Mouse (Mus musculus): ENCODE measurements around the gene P3h3. TPM values are rescaled to one million over a fixed set of nuclear protein-coding genes. Genes with fewer than 3 reads are reported as not detected.
A peak's percentile ranks its signal among the peaks of the same experiment; 100 is the strongest.

The P3h3 gene
- polyA plus RNA-seq, 1 experiment from 2014 or later, result 0.76 TPM

DNA sequence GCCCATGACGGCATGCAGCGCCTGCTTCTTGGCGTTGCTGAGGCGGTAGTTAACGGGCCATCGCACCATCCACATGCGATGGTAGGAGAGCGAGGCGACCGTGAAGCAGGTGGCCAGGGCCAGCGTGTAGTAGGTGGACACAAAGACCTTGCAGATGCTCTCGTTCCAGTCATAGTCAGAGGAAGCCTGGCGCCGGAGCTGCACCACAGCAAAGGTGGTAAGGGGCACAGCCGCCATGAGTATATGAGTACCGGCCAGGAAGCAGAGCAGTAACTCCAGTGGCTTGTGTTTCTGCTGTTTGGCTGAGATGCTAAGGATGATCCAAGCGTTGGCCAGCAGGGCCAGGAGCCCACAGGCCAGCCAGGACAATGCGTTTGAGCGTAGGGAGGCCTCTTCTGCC lies 3.7 kb upstream of the P3h3 start:
- Histone ChIP-seq H3K4me2 (ENCODE audit: low read depth, low read length) (no peak overlapping the region), H3K36me3 (ENCODE audit: control insufficient read depth, insufficient read depth) (no peaks in the 10 kb centered on the region), H3K4me1 (ENCODE audit: control insufficient read depth, low read depth, low read length) (peaks cover 5% of the 10 kb centered on the region; the same call in 1 of the 2 replicates), H3K27me3 (ENCODE audit: control insufficient read depth, insufficient read depth, low read depth, low read length) (peaks cover 84% of the 10 kb centered on the region), H3K27ac (ENCODE audit: low read length) (no peak overlapping the region), H3K9ac (ENCODE audit: low read depth, low read length) (no peak overlapping the region), H3K4me3 (ENCODE audit: low read depth, low read length) (no peak overlapping the region), H3K9me3 (replicated peaks; ENCODE audit: control insufficient read depth, low read length) (no peaks in the 10 kb centered on the region)
- ATAC-seq (ENCODE audit: low read depth), result no peak
- WGBS (ENCODE audit: insufficient replicate concordance), result 78% methylated on average over 19 of the region's 19 CpGs

DNA sequence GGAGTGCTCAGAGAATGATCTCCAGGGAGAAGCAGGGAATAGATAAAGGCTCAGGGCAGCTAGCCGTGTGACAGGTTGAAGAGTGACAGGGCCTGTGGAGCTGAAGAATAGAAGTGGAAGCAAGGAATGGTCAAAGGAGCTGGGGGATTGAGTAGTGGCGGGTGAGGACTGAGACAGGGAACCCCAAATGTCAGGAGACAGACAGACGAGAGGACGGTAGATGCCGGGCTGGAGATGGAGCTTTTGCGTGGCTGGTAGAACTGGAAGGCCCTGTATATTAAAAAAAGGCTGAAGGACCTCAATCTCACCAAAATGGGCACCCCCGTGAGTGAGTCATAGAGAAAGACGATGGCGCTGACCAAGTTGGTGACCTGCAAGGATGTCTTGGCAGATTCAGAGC lies 3.0 kb upstream of the P3h3 start:
- H3K9ac ChIP-seq (ENCODE audit: low read depth, low read length), result no peak overlapping the region
- 65% methylated on average over 9 of the region's 9 CpGs for WGBS (ENCODE audit: insufficient replicate concordance)
- peaks cover 5% of the 10 kb centered on the region; the same call in 1 of the 2 replicates for H3K4me1 ChIP-seq (ENCODE audit: control insufficient read depth, low read depth, low read length)
- H3K4me3 ChIP-seq (ENCODE audit: low read depth, low read length), result no peak overlapping the region
- peaks cover 88% of the 10 kb centered on the region for H3K27me3 ChIP-seq (ENCODE audit: control insufficient read depth, insufficient read depth, low read depth, low read length)
- ATAC-seq (ENCODE audit: low read depth), result no peak
- no peak overlapping the region for H3K4me2 ChIP-seq (ENCODE audit: low read depth, low read length)
- H3K36me3 ChIP-seq (ENCODE audit: control insufficient read depth, insufficient read depth), result no peaks in the 10 kb centered on the region
- H3K27ac ChIP-seq (ENCODE audit: low read length), result no peak overlapping the region
- H3K9me3 ChIP-seq (replicated peaks; ENCODE audit: control insufficient read depth, low read length), result no peaks in the 10 kb centered on the region

DNA sequence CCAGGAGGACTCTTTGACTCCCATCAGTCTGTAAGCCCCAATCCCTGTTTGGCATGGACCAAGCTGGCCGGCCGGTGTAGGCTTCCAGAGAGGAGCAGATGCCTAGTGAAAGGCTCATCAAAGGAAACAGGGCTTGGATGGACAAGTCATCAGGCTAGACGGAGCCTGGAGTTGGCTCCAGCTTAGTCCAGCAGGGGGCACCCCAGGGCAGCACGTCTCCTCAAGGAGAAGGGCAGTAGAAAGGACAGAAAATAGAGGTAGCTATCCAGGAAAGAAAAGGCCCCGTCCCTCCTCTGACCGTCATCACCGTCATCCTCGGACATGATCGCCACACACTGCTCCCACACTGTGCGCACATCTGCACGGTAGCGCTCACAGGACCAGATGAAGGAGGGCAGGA lies 2.2 kb upstream of the P3h3 start:
- WGBS (ENCODE audit: insufficient replicate concordance), result 3% methylated on average over 12 of the region's 12 CpGs
- Histone ChIP-seq H3K4me2 (ENCODE audit: low read depth, low read length) (no peak overlapping the region), H3K27me3 (ENCODE audit: control insufficient read depth, insufficient read depth, low read depth, low read length) (peaks cover 84% of the 10 kb centered on the region), H3K9ac (ENCODE audit: low read depth, low read length) (no peak overlapping the region), H3K36me3 (ENCODE audit: control insufficient read depth, insufficient read depth) (no peaks in the 10 kb centered on the region), H3K9me3 (replicated peaks; ENCODE audit: control insufficient read depth, low read length) (no peaks in the 10 kb centered on the region), H3K4me1 (ENCODE audit: control insufficient read depth, low read depth, low read length) (peaks cover 5% of the 10 kb centered on the region; the same call in 1 of the 2 replicates), H3K4me3 (ENCODE audit: low read depth, low read length) (no peak overlapping the region), H3K27ac (ENCODE audit: low read length) (no peak overlapping the region)
- ATAC-seq (ENCODE audit: low read depth), result no peak

DNA sequence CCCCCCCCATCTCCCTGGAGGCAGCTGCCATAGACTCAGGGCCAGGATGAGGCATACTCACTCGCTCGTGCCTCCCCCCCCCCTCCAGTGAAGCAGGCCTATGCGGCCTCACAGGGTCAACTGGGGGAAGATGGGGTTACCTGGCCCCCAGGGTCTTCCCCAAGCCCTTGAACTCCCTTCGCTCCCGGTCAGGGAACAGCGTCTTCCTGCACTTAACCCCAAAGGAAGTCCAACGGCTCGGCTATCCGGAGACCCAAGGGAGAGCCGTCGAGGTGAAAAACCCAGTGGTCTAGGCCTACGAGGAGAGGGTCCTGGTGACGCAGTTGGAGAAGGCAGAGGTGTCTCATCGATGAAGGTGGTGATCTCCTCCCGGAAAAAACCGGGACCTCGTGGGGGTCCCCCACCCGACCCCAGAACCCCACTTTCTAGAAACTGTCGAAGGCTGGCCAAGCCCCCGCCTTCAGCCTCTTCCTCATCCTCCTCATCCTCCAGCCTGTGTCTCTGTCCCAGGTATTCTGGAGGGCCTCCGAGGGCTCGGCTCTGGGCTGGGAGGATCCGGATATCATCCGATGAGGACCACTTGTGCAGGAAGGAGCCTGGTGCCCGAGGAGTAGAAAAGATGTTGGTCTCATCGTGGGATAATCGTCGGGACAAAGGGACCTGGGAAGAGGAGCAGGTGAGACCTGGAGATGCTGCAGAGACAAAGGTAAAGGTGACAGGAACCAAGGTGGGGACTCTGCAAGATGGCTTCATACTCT lies 1.2 kb upstream of the P3h3 start:
- H3K9ac ChIP-seq (ENCODE audit: low read depth, low read length), result no peak overlapping the region
- no peaks in the 10 kb centered on the region for H3K9me3 ChIP-seq (replicated peaks; ENCODE audit: control insufficient read depth, low read length)
- WGBS (ENCODE audit: insufficient replicate concordance), result 61% methylated on average over 28 of the region's 28 CpGs
- no peaks in the 10 kb centered on the region for H3K36me3 ChIP-seq (ENCODE audit: control insufficient read depth, insufficient read depth)
- no peak for ATAC-seq (ENCODE audit: low read depth)
- peaks cover 6% of the 10 kb centered on the region for H3K4me1 ChIP-seq (ENCODE audit: control insufficient read depth, low read depth, low read length)
- peaks cover 78% of the 10 kb centered on the region for H3K27me3 ChIP-seq (ENCODE audit: control insufficient read depth, insufficient read depth, low read depth, low read length)
- no peak overlapping the region for H3K27ac ChIP-seq (ENCODE audit: low read length)
- no peak overlapping the region for H3K4me3 ChIP-seq (ENCODE audit: low read depth, low read length)
- H3K4me2 ChIP-seq (ENCODE audit: low read depth, low read length), result no peak overlapping the region

DNA sequence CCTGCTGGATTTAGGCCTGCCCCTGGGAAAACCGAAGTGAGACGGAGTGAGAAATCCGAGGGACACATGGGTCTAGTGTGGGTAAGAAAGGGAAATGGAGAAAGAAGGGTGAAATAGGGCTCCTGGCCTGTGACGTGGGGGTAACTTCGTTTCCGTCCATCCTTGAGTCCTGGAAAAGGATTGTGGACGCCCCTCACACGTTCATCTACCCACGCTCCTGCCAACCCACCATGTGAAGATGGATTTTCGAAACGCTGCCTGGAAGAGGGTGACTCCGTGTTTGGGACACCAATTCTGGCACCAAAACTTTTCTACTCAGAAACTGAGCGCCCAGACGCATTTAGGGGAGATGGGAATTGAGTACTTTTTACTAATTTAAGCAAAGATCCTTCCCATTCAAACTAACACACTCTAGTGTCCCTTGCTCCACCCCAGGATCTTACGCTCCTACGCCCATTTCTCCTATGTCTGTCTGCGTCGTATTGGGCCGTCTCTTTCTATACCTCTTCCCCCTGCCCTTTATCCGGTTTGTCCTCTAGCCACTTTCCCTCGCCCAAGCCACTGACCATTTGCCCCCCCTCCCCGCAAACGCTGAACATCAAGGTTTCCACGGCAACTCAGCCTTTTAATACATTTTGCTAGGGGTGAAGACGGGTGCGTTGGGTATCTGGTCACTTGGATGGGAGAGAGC lies 433 bp upstream of the P3h3 start:
- H3K9me3 ChIP-seq (replicated peaks; ENCODE audit: control insufficient read depth, low read length), result no peaks in the 10 kb centered on the region
- no peak for ATAC-seq (ENCODE audit: low read depth)
- WGBS (ENCODE audit: insufficient replicate concordance), result 28% methylated on average over 26 of the region's 26 CpGs
- peak overlapping the region; percentile 59; the same call in 1 of the 2 replicates for H3K4me3 ChIP-seq (ENCODE audit: low read depth, low read length)
- H3K27me3 ChIP-seq (ENCODE audit: control insufficient read depth, insufficient read depth, low read depth, low read length), result peaks cover 70% of the 10 kb centered on the region
- H3K4me2 ChIP-seq (ENCODE audit: low read depth, low read length), result peak overlapping the region; percentile 68; the same call in 1 of the 2 replicates
- no peak overlapping the region for H3K9ac ChIP-seq (ENCODE audit: low read depth, low read length)
- H3K36me3 ChIP-seq (ENCODE audit: control insufficient read depth, insufficient read depth), result no peaks in the 10 kb centered on the region
- peaks cover 2% of the 10 kb centered on the region for H3K4me1 ChIP-seq (ENCODE audit: control insufficient read depth, low read depth, low read length)
- no peak overlapping the region for H3K27ac ChIP-seq (ENCODE audit: low read length)

DNA sequence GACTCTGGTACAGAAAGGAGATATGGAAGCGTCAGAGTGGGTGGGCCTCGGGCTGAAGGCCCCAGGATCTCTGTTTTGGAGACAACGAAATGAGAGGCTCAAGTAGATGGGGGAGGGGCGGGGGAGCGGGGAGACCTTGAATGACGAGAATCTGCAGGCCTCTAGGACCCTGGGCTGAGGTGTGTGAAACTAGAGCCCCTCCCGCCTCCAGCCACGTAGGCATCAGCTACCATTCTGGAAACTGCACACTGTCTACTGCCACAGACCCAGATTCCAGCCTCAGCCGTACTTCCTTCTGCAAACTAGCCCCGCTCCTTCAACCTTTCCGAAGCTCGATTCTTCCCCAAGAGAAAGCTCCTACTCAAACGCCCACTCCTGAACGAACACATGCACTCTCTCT lies 1.2 kb downstream of the P3h3 start:
- H3K4me3 ChIP-seq (ENCODE audit: low read depth, low read length), result no peak overlapping the region
- 16% methylated on average over 14 of the region's 14 CpGs for WGBS (ENCODE audit: insufficient replicate concordance)
- H3K36me3 ChIP-seq (ENCODE audit: control insufficient read depth, insufficient read depth), result no peaks in the 10 kb centered on the region
- H3K9me3 ChIP-seq (replicated peaks; ENCODE audit: control insufficient read depth, low read length), result no peaks in the 10 kb centered on the region
- no peak overlapping the region for H3K27ac ChIP-seq (ENCODE audit: low read length)
- H3K27me3 ChIP-seq (ENCODE audit: control insufficient read depth, insufficient read depth, low read depth, low read length), result peaks cover 54% of the 10 kb centered on the region
- no peak overlapping the region for H3K4me2 ChIP-seq (ENCODE audit: low read depth, low read length)
- ATAC-seq (ENCODE audit: low read depth), result no peak
- no peak overlapping the region for H3K9ac ChIP-seq (ENCODE audit: low read depth, low read length)
- H3K4me1 ChIP-seq (ENCODE audit: control insufficient read depth, low read depth, low read length), result peaks cover 2% of the 10 kb centered on the region

DNA sequence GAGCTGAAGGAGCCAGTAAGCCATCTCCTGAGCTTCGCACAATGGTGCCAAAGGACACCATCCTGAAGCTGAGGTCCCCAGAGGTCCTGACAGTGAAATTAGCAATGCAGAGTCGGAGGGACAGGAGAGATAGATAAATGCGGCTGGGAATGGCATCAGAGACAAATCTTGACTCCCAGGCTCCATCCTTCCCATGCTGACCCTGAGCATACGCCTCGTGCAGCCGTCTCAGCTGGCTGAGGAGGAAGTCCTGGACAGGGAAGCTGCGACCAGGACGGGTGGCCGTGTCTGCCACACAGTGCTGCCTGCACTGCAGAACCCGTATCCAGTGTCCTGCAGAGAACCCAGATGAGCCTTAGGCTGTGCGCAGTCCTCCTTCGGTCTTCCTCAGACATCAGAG lies 2.9 kb downstream of the P3h3 start:
- H3K4me2 ChIP-seq (ENCODE audit: low read depth, low read length), result no peak overlapping the region
- no peak for ATAC-seq (ENCODE audit: low read depth)
- WGBS (ENCODE audit: insufficient replicate concordance), result 47% methylated on average over 12 of the region's 12 CpGs
- no peak overlapping the region for H3K9ac ChIP-seq (ENCODE audit: low read depth, low read length)
- H3K27me3 ChIP-seq (ENCODE audit: control insufficient read depth, insufficient read depth, low read depth, low read length), result peaks cover 48% of the 10 kb centered on the region
- no peaks in the 10 kb centered on the region for H3K36me3 ChIP-seq (ENCODE audit: control insufficient read depth, insufficient read depth)
- H3K4me1 ChIP-seq (ENCODE audit: control insufficient read depth, low read depth, low read length), result peaks cover 2% of the 10 kb centered on the region
- H3K9me3 ChIP-seq (replicated peaks; ENCODE audit: control insufficient read depth, low read length), result no peaks in the 10 kb centered on the region
- H3K27ac ChIP-seq (ENCODE audit: low read length), result no peak overlapping the region
- no peak overlapping the region for H3K4me3 ChIP-seq (ENCODE audit: low read depth, low read length)

DNA sequence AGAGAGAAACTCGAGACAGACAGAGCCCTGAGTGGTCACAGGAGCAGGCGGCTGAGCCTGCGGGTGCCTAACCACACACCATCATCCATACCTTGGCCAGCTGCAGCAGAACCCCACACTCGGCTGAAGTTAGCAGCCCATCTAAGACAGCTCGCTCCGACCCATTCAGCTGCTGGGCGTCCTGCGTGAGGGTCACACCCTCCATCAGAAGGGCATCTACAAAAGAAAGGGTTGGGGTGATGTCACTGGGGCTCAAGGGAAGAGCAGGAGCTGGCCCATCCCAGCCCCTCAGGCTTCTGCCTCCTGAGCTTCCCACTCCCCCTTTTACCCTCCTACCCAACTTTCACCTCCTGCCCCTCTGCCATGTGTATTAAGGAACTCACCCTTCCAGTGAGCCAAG lies 7.0 kb downstream of the P3h3 start:
- peaks cover 8% of the 10 kb centered on the region for H3K27me3 ChIP-seq (ENCODE audit: control insufficient read depth, insufficient read depth, low read depth, low read length)
- H3K36me3 ChIP-seq (ENCODE audit: control insufficient read depth, insufficient read depth), result no peaks in the 10 kb centered on the region
- no peak overlapping the region for H3K4me2 ChIP-seq (ENCODE audit: low read depth, low read length)
- H3K4me3 ChIP-seq (ENCODE audit: low read depth, low read length), result no peak overlapping the region
- WGBS (ENCODE audit: insufficient replicate concordance), result 49% methylated on average over 8 of the region's 8 CpGs
- H3K27ac ChIP-seq (ENCODE audit: low read length), result no peak overlapping the region
- H3K9ac ChIP-seq (ENCODE audit: low read depth, low read length), result no peak overlapping the region
- peaks cover 2% of the 10 kb centered on the region for H3K4me1 ChIP-seq (ENCODE audit: control insufficient read depth, low read depth, low read length)
- no peaks in the 10 kb centered on the region for H3K9me3 ChIP-seq (replicated peaks; ENCODE audit: control insufficient read depth, low read length)
- no peak for ATAC-seq (ENCODE audit: low read depth)

DNA sequence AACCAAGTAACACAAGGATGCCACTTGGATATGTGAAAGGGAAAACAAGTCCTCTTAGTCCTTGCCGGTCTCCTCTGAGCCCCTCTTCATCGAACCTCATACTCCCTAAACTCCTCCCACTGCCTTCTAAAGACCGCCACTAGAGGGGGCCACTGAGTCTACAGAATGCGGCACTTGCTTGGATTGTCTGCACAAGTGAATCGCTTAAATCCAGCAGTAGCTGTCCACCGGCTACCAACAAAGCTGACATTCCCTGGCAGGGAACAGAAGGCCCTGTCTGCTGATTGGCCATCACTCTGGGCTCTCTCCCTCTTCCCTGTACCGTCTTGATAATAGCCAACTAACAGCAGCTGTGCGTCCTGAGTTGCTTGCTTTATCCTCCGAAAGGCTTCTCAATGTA lies 10.2 kb downstream of the P3h3 start:
- no peak overlapping the region for H3K27ac ChIP-seq (ENCODE audit: low read length)
- no peak overlapping the region for H3K4me3 ChIP-seq (ENCODE audit: low read depth, low read length)
- WGBS (ENCODE audit: insufficient replicate concordance), result 18% methylated on average over 9 of the region's 9 CpGs
- H3K9me3 ChIP-seq (replicated peaks; ENCODE audit: control insufficient read depth, low read length), result no peaks in the 10 kb centered on the region
- H3K27me3 ChIP-seq (ENCODE audit: control insufficient read depth, insufficient read depth, low read depth, low read length), result no peaks in the 10 kb centered on the region
- H3K4me1 ChIP-seq (ENCODE audit: control insufficient read depth, low read depth, low read length), result no peaks in the 10 kb centered on the region
- no peak overlapping the region for H3K4me2 ChIP-seq (ENCODE audit: low read depth, low read length)
- no peaks in the 10 kb centered on the region for H3K36me3 ChIP-seq (ENCODE audit: control insufficient read depth, insufficient read depth)
- ATAC-seq (ENCODE audit: low read depth), result peak; percentile 25; the same call in 1 of the 2 replicates
- no peak overlapping the region for H3K9ac ChIP-seq (ENCODE audit: low read depth, low read length)
